Mouse (Mus musculus): Measurements from ENCODE around the gene Clba1.

The Clba1 gene

DNA sequence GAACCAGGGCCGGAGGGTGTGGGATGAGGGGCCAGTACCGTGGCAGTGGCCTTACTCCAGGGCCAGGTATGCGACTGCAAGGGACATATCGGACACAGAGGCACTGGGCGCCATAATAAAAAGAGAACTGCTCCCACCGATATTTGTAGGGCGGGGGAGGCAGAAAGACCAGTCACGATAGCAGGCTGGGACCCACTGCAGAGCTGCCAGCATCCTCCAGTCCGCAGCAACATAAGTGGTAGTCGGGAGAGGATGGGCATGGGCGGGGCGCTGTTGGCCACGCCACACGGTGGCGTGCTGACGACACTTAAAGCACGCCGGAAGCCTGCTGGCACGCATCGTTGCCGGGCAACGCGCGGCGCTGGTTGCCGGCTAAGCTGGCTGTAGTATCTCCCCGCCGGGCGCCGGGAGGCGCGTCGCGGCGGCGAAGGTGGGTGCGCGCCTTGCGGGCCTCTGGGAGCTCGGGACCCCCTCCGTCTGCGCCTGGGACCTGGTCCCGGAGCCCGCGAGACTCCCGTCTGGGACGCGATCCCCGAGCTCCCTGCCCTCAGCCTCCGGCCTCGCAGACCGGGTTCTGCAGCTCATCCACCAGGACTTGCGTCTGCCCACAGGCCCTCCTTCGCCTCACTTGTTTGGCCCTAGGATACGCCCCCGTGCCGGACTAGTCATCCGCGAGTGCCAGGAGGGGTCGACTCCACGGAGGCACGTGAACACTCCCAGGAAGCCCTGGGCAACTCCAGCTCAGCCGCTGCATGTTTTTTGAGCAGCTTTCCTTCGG lies at the start of gene Clba1:
Gene Clba1 (plus strand): TSS at position 351 of the 778 bp plus-strand sequence.
- DNase-seq, result peak; percentile 93 to 95

DNA sequence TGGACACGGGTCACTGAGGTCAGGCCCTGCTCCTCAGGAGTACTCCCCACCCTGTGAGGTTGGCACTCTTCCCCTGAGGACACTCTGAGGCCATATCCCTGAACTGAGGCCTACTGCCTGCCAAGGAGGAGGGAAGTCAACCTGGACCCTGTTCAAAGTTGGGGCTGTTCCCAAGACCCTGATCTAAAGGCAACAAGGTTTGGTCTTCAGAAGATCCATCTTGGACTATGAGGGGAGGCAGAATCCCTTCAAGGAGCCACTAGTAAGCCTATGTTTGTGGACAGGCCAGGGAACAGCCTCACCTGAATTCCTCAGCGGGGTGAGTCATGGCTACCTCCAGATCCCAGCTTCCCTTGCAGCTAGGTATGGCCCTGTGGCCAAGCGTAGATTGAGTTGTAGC lies 49.3 kb upstream of the Clba1 start:
- DNase-seq, result no peak

DNA sequence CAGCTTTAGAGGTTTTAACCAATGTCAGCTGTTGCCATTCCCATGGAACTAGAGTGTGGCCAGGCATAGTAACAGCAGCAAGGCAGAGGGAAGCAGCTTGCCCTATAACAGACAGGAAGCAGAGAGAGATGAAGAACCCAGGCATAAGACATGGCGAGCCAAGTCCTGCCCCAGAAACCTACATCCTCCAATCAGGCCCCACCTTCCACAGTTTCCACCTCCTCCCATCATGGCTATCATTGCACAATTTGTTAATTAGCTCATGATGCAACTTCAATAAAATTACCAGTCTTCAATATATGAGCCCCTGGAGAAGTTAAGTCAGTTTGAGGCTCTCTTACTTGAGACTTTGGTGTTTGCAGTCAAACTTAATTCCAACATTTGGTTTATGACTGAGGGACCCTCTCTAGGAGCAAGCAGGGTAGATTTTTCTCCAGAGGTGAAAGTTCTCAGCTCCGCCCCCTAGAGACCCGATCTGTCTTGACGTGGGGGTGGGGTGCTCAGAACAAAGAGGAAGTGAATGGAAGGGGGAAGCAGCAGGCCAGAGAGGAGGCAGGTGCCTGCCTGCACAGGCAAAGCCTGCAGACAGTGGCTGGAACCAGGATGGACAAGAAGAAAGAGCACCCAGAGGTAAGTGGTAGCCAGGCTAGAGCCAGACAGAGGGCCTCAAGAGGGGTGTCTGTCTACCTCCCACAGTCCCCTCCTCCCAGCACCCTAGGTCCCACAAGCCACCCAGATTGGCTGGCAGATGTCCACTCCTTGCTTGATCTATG lies 48.4 kb upstream of the Clba1 start, which contains the start of gene Pld4:
Gene Pld4 (plus strand): TSS at position 502 of the 773 bp plus-strand sequence.
- peak; percentile 24 to 53 for DNase-seq

DNA sequence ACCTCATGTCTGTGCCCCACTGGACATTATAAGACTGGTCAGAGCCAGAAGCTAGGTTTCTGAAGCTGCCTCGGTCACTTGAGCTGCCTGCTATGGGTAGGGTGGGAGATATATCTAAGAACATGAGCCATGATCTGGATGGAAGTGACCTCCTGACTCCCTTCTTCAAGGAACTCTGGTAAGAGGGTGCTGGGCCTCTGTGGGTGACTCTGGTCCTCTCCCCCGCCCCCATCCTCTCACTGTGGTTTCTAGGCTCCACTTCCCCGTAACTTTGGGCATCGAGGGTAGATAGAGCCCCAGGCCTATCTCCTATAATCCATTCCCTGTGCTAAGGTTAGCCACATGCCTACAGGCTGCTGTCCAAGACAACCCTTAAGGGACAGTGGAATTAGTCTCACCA lies 47.3 kb upstream of the Clba1 start:
- no peak for DNase-seq

DNA sequence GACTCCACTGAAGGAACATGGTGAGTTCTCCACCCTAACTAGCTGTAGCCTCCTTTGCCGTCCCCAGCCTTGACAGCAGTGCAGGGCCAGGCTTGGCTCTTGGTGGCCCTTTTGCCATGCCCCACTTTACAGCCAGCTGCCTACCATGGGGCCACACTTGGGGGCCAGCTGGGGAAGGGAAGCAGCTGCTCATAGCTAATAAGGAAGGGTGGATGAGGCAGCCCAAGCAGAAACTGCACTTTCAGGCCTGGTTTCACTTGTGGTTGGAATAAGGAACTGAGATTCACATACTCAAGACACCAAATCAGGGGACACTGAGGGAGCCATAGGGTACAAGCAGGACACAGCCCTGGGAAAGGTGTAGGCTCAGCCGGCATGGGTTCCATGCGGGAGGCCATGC lies 46.7 kb upstream of the Clba1 start:
- DNase-seq, result peak; percentile 53 to 60

DNA sequence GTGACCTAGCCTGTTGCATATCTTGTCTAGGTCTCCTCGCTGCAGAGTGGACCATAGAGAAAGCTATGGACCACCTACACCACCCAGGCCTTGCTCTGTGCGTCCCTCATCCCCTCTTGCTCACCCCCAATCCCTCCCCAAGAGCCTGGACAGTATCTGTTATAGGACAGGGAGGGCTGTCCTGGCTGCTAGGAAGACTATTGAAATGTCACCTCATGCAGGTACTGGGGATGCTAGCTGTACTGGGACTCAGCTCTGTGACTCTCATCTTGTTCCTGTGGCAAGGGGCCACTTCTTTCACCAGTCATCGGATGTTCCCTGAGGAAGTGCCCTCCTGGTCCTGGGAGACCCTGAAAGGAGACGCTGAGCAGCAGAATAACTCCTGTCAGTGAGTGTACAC lies 45.6 kb upstream of the Clba1 start:
- peak in 1 of 2 experiments; percentile 10 for DNase-seq

DNA sequence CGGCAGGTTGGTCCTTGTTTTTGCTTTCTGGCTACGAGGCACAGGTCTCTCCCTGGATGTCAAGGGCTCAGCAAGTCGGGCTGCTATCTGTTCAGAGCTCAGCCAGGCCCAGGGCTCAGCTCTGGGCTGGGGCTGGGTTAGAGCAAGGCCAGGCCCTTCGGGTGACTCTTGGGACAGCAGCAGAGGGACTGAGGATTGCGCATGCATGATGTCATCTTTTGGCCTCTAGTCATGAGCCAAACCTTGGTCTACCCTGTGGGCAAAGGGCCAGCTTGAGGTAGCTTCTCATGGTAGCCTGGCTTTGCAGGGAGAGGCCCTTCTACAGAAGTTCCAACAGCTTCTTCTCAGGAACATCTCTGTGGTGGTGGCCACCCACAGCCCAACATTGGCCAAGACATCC lies 44.6 kb upstream of the Clba1 start:
- peak in 1 of 2 experiments; percentile 14 for DNase-seq

DNA sequence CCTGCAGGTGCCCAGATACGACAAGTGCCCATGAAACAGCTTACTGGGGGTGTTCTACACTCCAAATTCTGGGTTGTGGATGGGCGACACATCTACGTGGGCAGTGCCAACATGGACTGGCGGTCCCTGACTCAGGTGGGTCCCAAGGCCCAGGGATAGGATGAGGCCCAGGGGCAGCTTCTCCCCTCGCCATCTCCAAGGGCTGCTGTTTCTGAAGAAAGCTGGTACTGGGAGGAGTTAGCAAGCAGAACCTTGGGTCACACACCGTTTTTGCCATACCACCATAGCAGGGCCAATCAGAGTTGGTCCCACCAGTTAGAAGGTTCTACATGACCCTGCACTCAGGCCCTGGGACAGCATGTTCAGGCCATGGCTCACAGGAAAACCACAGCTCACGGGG lies 43.7 kb upstream of the Clba1 start:
- DNase-seq, result peak in 1 of 2 experiments; percentile 17

DNA sequence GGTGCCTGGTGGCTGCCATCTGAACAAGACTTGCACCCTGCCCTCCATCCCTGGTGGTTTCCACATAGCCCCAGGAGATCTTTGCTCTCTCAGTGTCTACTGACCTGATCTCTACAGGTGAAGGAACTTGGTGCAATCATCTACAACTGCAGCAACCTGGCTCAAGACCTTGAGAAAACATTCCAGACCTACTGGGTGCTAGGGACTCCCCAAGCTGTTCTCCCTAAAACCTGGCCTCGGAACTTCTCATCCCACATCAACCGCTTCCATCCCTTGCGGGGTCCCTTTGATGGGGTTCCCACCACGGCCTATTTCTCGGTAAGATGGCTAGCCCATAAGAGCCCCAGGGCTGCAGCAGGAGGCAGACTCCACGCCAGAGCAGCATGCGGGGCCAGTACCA lies 42.2 kb upstream of the Clba1 start:
- no peak for DNase-seq

DNA sequence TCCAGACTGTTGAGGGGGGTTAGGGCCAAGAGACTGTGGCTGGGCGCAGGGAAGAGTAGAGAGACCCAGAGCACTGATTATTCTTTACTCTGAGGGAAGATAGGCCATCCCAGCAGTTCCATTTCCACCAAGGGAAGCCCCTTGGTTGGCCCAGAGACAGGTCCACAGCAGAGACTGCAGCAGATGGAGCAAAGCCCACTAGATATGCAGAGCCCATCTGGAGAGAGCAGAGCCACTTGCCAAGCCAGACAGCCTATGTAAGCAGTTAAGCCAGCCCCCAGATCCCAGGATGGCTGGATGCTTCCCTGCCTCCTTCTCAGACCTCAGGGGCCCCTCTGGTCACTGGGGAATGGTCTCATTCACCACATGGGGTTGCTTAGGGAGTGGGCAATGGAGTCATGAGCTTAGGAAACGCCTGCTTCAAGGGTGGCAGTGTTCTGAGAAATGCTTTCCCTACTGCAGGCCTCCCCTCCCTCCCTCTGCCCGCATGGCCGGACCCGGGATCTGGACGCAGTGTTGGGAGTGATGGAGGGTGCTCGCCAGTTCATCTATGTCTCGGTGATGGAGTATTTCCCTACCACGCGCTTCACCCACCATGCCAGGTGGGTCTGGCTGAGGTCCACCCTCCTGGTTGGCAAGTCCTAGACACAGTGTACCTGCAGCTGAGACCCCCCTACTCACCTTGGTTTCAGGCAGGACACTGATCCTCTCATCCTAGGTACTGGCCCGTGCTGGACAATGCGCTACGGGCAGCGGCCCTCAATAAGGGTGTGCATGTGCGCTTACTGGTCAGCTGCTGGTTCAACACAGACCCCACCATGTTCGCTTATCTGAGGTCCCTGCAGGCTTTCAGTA lies 41.5 kb upstream of the Clba1 start:
- no peak for DNase-seq

DNA sequence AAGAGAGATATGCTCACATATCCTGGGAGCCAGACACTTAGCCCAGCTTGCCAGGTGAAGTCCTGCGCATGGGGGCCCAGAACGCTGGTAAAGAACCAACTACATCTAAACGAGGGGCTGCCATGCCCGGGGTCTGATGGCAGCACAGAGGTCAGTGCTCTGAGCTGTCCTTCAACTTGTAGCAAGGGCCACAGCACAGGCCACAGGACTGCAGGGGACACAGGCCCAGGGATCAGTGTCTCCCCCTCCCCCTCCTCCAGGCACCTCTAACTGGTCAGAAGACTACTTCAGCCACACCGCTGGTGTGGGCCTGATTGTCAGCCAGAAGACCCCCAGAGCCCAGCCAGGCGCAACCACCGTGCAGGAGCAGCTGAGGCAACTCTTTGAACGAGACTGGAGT lies 40.6 kb upstream of the Clba1 start:
- no peak for DNase-seq

DNA sequence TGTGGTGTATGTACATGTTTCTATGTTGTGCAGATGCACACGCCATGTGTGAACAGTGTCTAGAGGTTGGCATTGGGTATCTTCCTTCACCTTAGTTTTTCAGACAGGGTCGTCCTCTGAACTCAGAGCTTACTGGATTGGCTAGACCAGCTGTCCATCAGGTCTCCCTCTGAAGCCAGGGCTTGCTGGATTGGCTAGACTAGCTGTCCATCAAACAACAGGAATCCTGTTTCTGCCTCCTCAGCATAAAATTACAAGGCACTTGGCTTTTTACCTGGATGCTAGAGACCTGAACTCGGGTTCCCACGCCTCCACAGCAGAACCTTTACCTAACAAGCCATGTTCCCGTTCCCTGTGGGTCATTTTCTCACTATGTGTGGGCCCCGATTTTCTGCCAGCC lies 39.7 kb upstream of the Clba1 start:
- DNase-seq, result no peak

DNA sequence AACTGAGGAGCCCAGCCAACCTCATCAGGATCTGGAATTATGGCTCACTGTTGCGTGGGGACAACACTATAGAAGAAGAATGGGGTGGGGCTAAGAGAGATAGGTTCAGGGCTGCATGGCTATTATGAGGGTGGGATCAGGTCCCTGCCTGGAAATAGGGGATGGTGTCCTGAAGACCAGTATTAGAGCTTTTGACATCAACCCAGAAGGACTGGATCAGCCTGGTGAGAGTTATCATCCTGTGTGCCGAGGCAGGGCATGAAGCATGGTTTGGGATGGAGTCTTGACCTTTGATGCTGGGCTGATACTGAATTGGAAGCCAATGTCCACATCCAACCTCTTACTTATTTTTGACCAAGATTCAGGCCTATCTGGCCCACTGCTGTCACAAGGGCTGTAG lies 39.0 kb upstream of the Clba1 start:
- DNase-seq, result no peak

DNA sequence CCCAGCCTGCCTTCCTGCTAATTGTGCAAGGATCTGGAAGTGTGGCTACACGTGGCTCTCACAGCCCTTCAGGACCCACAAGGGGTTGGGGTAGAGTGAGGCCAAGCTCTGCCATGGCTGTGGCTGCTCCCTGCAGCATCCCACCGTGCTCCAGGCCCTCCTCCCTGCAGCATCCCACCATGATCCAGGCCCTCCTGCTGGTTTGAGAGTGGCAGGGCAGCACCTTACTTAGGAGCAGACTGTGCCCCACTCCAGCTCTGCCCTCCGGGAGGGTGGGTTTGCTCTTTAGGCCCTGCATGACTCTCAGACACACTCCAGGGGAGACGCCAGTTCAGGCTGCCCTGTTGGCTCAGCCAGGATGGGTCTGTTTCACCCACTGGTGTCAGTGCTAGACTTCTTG lies 38.3 kb upstream of the Clba1 start:
- no peak for DNase-seq

DNA sequence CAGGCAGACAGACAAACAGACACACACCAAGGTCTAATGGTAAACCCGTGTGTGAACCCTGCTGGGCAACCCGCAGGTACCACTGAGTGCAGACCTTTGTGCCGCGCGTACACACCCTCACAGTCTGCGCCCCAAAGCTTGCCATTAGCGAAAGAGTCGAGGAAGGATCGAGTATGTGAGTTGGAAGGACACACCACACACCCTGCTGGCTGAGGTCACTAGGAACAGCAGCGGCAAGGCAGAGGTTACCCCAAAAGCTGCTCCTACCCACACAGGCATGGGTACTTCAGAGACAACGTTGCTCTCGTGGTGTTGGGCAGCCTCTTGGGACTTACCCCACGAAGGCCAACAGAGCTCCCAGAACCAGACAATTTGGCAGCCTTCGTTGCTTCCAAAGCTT lies 36.4 kb upstream of the Clba1 start:
- DNase-seq, result no peak

DNA sequence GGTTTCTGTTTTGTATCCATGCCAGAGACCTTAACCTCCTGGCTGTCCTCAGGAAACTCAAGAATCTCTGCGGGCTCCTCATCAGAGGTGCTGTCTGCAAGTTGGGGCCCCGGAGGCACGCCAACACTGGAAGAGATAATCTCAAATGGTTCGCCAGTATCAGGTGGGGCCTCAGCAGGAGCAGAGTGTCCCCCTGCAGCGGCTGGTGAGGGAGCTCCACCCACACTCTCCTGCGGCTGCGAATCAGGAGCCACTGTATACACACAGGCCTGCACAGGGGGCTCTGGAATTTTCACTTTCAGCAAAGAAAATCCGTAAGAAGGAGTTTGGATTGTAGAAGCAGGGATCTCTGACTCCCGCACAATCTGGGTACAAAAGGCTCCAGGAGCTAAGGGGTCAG lies 35.4 kb upstream of the Clba1 start:
- DNase-seq, result no peak

DNA sequence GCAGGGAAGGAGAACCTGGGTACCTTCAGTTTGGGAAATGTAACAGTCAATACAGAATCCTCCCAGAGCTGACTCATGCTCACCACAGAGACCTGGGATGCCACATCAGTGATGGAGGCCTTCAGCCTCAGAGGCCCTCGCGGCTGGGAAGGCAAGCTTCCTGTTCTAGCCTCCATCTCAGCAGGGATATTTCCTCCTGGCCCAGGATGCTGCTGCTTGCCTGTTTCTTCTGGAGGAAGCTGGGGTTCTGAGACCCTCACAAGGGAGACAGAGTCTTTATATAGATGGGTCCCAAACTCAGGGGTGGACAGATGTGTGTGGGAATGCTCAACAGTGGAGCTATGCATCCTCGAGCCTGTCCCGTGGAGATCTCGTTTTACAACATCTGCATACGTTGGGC lies 34.7 kb upstream of the Clba1 start:
- DNase-seq, result no peak

DNA sequence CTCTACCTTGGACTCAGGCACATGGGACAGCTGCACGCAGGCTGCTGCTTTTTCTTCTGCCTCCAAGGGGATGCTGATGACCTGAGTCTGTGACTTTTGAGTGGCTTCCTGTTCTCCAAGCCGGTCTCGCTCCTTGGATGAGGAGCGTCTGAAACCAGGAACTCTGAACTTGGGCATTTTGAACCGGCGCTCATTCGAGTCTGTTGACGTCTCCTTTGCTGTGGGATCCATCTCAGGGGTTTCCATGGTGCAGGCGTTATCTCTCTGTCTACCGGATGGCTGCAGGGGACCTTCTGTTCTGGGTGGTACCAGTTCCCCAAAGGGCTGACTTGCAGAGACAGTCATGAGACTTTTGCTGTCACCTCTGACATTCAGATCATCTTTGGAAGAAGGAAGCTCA lies 34.3 kb upstream of the Clba1 start:
- peak in 1 of 2 experiments; percentile 14 for DNase-seq

DNA sequence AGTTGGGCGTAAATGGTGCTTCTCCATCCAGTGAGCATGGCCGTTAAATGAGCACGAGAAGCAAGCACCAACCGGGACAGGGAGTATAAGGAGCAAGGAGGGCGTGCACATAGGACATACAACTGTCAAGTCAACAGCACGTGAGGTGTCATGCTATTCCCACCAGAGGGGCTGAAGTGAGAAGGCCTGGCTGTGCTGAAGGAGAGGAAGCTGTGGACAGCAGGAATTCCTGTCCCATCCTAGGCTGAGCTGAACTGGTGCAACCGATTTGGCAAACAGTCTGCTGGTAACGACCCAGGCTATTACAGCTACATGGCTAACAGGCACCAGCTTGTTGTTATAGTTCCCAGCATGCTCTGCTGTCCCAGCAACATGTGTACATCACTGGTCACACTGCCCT lies 17.7 kb upstream of the Clba1 start:
- no peak for DNase-seq

DNA sequence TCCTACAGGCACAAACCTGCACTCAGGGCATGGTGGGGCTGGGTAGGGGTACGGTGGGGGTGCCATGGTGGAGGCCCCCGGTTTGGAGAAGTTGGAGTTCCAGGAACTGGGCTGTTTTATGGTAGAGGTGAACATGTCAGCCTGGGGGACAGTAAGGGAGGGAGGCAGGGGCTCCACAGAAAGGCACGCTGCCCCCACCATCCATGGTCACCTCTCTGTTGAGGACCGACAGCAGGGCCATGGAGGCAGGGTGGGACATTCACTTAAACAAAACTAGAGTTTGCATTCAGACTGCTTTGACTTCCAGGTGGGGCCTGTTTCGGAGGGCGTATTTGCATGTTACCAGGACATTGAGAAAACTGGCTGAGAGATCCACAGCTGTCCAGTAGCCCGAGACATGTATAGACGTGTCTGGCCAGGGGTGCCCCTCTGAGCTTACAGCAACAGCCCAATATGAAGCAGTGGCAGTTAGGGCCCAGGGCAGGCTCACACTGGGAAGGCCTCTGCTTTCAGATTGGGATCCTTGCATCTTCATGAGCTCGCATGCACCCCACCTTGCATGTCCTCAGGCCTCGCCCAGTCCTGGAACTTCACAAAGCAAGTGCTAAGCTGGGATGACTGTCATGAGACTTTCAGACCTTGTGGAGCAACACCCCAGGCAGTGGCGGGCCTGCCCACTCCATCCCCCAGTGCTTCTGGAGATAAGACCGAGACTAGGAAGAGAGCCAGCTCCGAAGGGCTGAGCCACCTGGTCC lies 15.0 kb upstream of the Clba1 start:
- DNase-seq, result peak; percentile 67 to 84

DNA sequence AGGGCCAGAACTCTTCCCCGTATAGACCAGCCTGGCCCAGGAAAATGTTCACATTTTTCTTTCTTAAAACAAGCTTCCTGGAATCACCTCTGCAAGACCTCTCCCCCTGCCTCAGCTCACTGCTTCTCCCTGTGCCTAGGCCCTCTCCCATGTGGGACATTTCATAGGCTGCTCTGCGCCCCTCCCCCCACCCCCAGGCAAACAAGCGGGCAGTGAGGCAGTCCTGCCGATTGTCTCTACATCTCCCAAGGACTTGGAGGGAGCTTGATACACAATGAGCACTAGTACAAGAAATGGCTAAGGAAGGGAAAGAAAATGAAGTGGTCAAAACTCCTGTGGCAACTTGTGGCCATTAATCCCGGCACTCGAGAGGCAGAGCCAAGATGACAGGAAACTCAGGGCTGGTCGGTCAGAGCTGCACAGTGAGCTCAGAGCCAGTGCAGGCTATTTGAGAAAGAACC lies 14.4 kb upstream of the Clba1 start:
- DNase-seq, result no peak

DNA sequence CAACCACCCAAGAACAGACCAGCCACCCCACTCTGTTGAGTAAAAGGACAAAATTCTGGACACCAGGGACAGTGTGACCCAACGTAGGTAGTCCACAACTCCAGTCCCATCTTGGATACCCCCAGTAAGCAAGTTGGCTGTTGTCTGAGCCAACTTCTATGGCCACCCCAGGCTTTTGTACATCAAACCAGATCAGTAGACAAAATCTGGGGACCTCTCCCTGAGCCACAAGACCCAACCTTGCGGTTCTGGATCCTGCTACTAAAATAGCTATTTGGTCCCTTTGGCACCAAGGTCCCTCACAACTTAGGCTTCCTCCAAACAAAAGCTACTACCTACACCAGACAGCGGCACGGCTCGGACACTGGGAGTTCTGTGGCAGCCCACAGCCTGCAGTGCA lies 13.7 kb upstream of the Clba1 start:
- DNase-seq, result no peak

All from lung, postnatal 4 days (tissue).